Mouse (Mus musculus) neural tube, embryonic 13.5 days (tissue): ENCODE data around the gene Nacc1. TPM values are rescaled to one million over a fixed set of nuclear protein-coding genes. Genes with fewer than 3 reads are reported as not detected.

Experiments used
- ATAC-seq: fragments of 200-750 bp; cut with Nextera tagmentation; 2 replicates; pipeline ENCODE4 v1.8.0; 2017; ENCODE audit warnings: low read depth, mild to moderate bottlenecking, moderate TSS enrichment, moderate library complexity
- H3K27ac ChIP-seq: fragments of 300-500 bp; sonication (generic); replicated peaks from 2 replicates; pipeline ENCODE4 v1.5.1; 2015; ENCODE audit warnings: moderate library complexity, mild to moderate bottlenecking, inconsistent platforms
- H3K27me3 ChIP-seq: fragments of 300-500 bp; sonication (generic); 2 replicates; pipeline ENCODE4 v1.6.1; 2015; ENCODE audit warnings: mild to moderate bottlenecking, inconsistent platforms
- H3K36me3 ChIP-seq: fragments of 300-500 bp; sonication (generic); 2 replicates; pipeline ENCODE4 v1.6.1; 2015; ENCODE audit warnings: mild to moderate bottlenecking, inconsistent platforms
- H3K4me1 ChIP-seq: fragments of 300-500 bp; sonication (generic); replicated peaks from 2 replicates; pipeline ENCODE4 v1.6.1; 2015; ENCODE audit warnings: inconsistent platforms
- H3K4me2 ChIP-seq: fragments of 300-500 bp; sonication (generic); 2 replicates; pipeline ENCODE4 v1.6.1; 2015; ENCODE audit warnings: inconsistent platforms, mild to moderate bottlenecking, moderate library complexity
- H3K4me3 ChIP-seq: fragments of 300-500 bp; sonication (generic); 2 replicates; pipeline ENCODE4 v1.5.1; 2015; ENCODE audit warnings: mild to moderate bottlenecking, inconsistent platforms
- H3K9ac ChIP-seq: fragments of 300-500 bp; sonication (generic); 2 replicates; pipeline ENCODE4 v1.6.1; 2015; ENCODE audit warnings: moderate library complexity, mild to moderate bottlenecking, inconsistent platforms
- H3K9me3 ChIP-seq: fragments of 300-500 bp; sonication (generic); 2 replicates; pipeline ENCODE4 v1.6.1; 2016; ENCODE audit warnings: inconsistent platforms
- WGBS: fragments of 180-500 bp; shearing (Covaris S2); methylation state at CpG from one replicate; pipeline ENCODE4 v1.1.7; 2015; 5-methylcytosine and 5-hydroxymethylcytosine counted together
- polyA plus RNA-seq: library from polyadenylated mRNA; unstranded; fragments of >200 nt; fragmentation: Nextera tagmentation; extraction: Ambion mirVana; gene quantifications from 2 replicates; pipeline ENCODE4 v1.2.1, GENCODE M21; 2015

Nacc1 gene
- polyA plus RNA-seq, 1 experiment from 2014 or later = 15.1 TPM

DNA sequence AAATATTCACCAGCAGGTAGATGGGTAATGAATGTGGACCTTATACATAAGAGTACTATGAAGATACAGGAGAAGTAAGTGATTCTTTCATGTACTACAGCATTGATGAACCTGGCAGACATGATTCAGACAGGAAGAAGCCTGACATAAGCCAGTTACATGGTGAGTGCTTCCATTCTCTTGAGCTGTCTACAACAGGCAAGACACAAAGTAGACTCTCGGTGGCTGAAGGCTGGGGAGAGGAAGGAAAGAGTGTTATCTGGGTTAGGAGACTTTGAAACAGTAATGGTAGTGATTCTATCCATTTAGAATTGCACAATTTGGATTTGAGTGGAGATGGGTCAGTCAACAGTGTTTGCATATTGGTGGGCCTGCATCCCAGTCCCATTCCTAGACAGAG lies 28.7 kb downstream of the Nacc1 start:
- no peaks in the 10 kb centered on the region for H3K9me3 ChIP-seq
- no peak overlapping the region for H3K4me3 ChIP-seq
- H3K27ac ChIP-seq = 0 out of 2 replicates have a peak overlapping the region, but pooled peaks have one; percentile 94
- H3K4me2 ChIP-seq = peak overlapping the region; percentile 87; the same call in 1 of the 2 replicates
- H3K9ac ChIP-seq = no peak overlapping the region
- peaks cover 80% of the 10 kb centered on the region for H3K4me1 ChIP-seq
- no peaks in the 10 kb centered on the region for H3K36me3 ChIP-seq
- WGBS = 81% methylated on average over 1 of the region's 1 CpGs
- H3K27me3 ChIP-seq = no peaks in the 10 kb centered on the region
- ATAC-seq = no peak

DNA sequence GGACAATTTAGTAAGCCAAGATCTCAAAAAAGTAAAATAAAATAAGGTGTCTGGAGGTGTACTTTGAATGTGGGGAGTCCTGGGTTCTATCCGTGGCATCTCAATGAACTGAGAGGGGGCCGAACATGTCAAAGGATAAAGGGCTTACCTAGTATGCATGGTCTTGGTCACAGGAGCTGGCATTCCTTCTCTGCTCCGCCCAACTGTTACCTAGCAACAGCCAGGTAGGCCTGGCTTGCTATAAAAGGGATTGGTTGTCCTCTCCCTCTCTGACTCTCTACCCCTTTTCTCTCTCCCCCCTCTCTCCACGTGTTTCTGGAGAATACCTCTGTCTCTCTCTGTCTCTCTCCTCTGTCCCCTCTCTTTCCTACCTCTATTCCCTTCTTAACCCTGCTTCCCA lies 30.0 kb downstream of the Nacc1 start:
- H3K27me3 ChIP-seq = no peaks in the 10 kb centered on the region
- ATAC-seq = no peak
- H3K4me3 ChIP-seq = no peak overlapping the region
- H3K36me3 ChIP-seq = no peaks in the 10 kb centered on the region
- H3K9me3 ChIP-seq = no peaks in the 10 kb centered on the region
- peak overlapping the region; percentile 87; the same call in 1 of the 2 replicates for H3K27ac ChIP-seq
- peaks cover 80% of the 10 kb centered on the region for H3K4me1 ChIP-seq
- 55% methylated on average over 4 of the region's 4 CpGs for WGBS
- H3K4me2 ChIP-seq = no peak overlapping the region
- no peak overlapping the region for H3K9ac ChIP-seq

DNA sequence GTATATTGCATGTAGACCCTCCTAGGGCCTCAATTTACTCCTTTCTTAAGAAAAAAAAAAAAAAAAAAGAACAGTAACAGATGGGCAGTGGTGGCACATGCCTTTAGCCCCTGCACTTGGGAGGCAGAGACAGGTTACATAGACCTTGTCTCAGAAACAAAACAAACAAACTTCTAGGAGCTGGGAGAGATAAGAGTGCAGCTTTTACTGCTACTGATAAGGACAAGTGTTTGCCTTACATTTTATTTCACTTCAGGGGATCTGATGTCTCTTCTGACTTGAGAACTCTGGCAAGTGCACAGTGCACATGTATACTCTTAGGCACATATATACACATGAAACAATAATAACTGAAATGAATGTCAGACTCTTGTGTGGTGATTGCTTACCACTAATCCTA lies 30.5 kb downstream of the Nacc1 start:
- no peak for ATAC-seq
- H3K4me1 ChIP-seq = peaks cover 80% of the 10 kb centered on the region
- H3K9ac ChIP-seq = peak overlapping the region; percentile 67
- H3K36me3 ChIP-seq = no peaks in the 10 kb centered on the region
- H3K27me3 ChIP-seq = no peaks in the 10 kb centered on the region
- peak overlapping the region; percentile 34 for H3K4me3 ChIP-seq
- H3K9me3 ChIP-seq = no peaks in the 10 kb centered on the region
- peak overlapping the region; percentile 56 for H3K4me2 ChIP-seq
- H3K27ac ChIP-seq = peak overlapping the region; percentile 87

DNA sequence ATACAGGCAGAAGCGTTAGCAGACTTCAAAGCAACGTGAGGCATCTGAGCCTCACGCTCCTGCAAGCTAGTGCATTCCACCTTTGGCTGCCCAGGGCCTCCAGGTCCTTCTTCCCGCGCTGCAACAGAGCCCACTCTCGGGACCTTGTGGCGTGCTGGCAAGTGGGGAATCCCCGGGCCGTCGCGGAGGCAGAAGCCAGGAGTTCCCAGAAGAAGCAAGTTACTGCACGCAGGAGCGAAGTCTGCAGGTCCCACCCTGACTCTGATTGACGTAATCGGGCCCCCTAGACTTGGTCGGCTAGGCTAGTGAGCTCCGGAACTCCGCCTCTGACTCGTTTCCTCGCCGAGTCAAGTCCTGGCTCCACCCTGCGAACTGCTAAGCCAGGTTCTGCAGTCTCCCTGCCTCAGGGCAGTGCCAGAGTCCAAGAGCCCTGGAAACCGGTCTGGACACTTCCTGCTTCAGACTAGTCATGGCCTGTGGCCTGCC lies 31.0 kb downstream of the Nacc1 start:
- H3K9ac ChIP-seq = peak overlapping the region; percentile 67
- peak overlapping the region; percentile 87 for H3K27ac ChIP-seq
- H3K36me3 ChIP-seq = no peaks in the 10 kb centered on the region
- H3K9me3 ChIP-seq = no peaks in the 10 kb centered on the region
- H3K4me2 ChIP-seq = peak overlapping the region; percentile 56
- H3K27me3 ChIP-seq = no peaks in the 10 kb centered on the region
- H3K4me1 ChIP-seq = peaks cover 74% of the 10 kb centered on the region
- ATAC-seq = no peak
- WGBS = under 1% methylated on average over 23 of the region's 23 CpGs
- H3K4me3 ChIP-seq = peak overlapping the region; percentile 34

DNA sequence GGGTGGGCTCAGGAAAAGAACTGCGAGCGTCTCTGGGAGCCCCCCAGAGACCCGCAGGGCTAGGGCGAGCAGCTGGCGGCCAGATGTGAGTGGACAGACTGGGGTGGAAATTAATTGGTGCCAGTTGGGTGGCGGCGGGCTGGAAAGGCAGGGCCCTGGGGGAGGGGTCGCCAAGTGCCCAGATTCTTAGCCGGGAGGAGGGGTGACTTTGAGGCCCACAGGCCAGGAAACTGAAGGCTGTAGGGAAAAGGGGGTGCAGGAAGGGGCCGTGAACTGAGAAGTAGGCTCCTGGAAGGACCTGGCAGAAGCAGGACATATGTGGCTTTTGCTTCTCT lies 31.5 kb downstream of the Nacc1 start:
- Histone ChIP-seq H3K4me2 (peak overlapping the region; percentile 56), H3K27me3 (no peaks in the 10 kb centered on the region), H3K36me3 (no peaks in the 10 kb centered on the region), H3K9me3 (no peaks in the 10 kb centered on the region), H3K9ac (peak overlapping the region; percentile 67), H3K27ac (peak overlapping the region; percentile 87), H3K4me3 (peak overlapping the region; percentile 34), H3K4me1 (peaks cover 71% of the 10 kb centered on the region)
- WGBS = 3% methylated on average over 10 of the region's 10 CpGs
- peak; percentile 34; the same call in 1 of the 2 replicates for ATAC-seq

DNA sequence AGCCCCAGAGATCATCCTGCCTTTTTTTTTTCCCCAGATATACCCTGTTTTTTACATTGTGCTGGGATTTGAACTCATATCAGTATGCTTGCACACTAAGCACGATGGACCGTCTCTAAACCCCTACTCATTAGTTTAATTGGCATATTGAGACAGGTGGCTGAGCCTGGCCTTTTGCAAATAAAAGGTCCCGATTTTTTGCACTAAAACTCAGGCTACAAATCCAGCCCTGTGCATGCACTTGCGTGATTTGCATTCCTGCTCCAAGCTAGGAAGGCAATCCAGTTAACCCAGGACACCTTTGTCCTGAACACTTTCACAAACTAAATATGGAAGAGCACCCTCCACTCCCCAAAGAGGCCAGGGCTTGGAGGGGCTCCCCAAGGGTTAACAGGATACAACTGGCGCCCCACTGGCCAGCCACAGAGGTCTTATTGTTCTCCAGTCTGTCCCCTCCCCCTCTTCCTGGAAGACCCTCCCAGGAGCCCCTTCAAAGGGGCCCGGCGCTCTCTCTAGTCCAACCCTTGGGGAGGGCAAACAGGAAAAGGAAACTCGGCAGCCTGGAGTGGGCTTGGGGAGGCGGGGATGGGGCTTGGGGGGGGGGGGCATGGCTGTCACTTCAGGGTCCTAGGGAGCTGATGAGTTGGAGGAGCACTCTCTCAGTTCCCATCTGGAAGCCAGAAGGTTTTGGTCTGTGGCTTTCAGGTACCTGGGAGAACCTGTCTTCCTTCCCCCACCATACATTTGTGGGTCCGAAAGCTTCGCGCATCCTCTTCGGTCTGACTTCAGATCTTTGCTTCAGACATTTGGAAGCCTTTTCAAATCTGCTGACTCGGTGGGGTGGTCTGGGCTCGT lies 32.1 kb downstream of the Nacc1 start:
- WGBS = 1% methylated on average over 15 of the region's 15 CpGs
- peak; percentile 82 for ATAC-seq

DNA sequence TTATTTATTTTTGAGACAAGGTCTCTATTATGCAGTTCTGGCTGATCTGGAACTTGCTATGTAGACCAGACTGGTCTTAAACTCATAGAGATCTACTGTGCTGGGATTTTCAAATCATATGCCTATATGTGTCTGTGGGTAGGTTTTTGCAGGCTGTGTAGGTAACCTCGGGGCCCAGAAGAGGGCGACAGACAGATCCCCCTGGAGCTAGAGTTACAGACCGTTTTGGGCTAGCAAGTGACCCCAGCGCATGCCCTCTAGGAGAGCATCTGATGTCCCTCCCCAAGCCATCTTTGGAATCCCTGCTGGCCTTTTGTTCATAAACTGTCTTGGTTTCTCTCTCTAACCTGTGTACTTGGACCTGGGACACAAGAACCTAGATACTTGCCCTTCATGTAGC lies 33.1 kb downstream of the Nacc1 start:
- Histone ChIP-seq H3K9ac (no peak overlapping the region), H3K4me2 (no peak overlapping the region), H3K4me1 (peaks cover 67% of the 10 kb centered on the region), H3K27ac (peak overlapping the region; percentile 87), H3K36me3 (no peaks in the 10 kb centered on the region), H3K4me3 (no peak overlapping the region), H3K27me3 (no peaks in the 10 kb centered on the region), H3K9me3 (no peaks in the 10 kb centered on the region)
- 49% methylated on average over 4 of the region's 4 CpGs for WGBS
- ATAC-seq = no peak

More for the DNA sequence above, 32.1 kb downstream of the Nacc1 start:
- Histone ChIP-seq H3K4me3 (peak overlapping the region; percentile 34), H3K27me3 (no peaks in the 10 kb centered on the region), H3K4me1 (peaks cover 71% of the 10 kb centered on the region), H3K9me3 (no peaks in the 10 kb centered on the region), H3K4me2 (peak overlapping the region; percentile 56), H3K36me3 (no peaks in the 10 kb centered on the region), H3K27ac (peak overlapping the region; percentile 87), H3K9ac (peak overlapping the region; percentile 67)

DNA sequence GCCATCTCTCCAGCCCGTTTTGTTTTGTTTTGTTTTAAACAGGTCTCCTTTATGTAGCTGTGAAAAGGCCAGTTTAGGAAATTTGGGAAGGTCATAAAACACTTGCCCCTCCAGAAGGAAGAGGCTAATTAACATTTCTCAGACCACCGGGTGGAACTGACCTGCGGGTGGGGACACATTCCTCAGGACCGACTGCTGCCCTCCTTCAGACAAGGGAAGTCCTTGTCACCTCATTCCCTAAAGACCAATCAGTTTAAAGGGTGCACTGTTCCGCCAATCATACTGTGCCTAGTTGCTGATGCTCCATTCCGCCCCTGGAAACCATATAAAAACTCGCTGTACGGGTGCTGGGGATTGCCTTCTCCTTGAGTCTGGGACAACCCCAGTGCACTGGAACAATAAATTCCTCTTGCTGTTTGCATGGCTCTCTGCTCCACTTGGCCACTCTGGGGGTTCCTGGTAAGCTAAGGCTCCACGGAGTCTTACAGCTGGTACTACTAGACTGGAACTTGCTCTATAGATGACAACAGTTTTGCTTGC lies 34.5 kb downstream of the Nacc1 start:
- H3K4me3 ChIP-seq = no peak overlapping the region
- ATAC-seq = no peak
- no peaks in the 10 kb centered on the region for H3K36me3 ChIP-seq
- H3K9ac ChIP-seq = no peak overlapping the region
- 0 out of 2 replicates have a peak overlapping the region, but pooled peaks have one; percentile 9 for H3K4me2 ChIP-seq
- no peaks in the 10 kb centered on the region for H3K9me3 ChIP-seq
- whole genome bisulfite sequencing = 36% methylated on average over 9 of the region's 9 CpGs
- peaks cover 57% of the 10 kb centered on the region for H3K4me1 ChIP-seq
- H3K27ac ChIP-seq = peak overlapping the region; percentile 40; the same call in 1 of the 2 replicates
- H3K27me3 ChIP-seq = no peaks in the 10 kb centered on the region

DNA sequence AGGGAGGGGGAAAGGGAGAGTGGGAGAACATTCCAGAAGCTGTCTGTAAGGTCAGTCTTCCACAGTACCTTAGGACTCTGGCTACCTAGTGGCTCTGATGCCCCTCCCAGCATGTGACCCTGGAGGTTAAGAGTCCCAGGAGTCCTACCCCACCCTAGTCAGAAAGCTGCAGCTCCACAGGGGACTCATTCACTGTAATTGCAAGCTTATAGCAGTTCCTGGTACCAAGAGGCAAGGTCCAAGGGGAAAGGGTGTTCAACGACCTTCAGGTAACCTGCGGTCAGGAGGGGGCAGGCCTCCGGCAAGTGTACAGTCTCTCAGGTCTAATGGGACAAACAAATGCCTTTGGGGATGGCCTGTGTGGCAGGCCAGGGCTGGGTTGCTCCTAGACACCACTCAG lies 37.4 kb downstream of the Nacc1 start:
- 30% methylated on average over 3 of the region's 3 CpGs for WGBS
- Histone ChIP-seq H3K9me3 (no peaks in the 10 kb centered on the region), H3K4me2 (no peak overlapping the region), H3K27ac (peak overlapping the region; percentile 57), H3K36me3 (no peaks in the 10 kb centered on the region), H3K4me3 (no peak overlapping the region), H3K9ac (peak overlapping the region; percentile 34; the same call in 1 of the 2 replicates), H3K27me3 (no peaks in the 10 kb centered on the region), H3K4me1 (peaks cover 37% of the 10 kb centered on the region)
- no peak for ATAC-seq

DNA sequence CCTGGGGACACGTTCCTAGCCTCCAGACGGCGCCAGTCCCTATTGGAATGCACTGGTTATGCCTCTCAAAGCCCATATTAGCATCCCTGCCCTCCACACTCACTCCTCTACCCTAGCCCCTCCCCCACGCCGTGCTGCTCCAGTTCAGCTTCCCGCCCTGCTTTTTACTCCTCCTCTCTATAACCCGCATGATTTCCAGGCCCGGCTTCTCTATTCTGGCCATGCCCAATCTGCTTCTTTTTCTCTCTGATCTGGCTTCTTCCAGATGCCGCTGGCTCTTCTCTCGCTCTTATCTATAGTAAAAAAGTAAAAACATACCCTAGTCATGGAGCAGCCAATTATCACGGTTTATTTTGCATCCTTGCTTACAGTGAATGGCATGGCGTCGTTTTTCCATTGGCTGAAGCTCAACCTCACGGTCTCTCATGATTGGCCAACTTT lies 40.2 kb downstream of the Nacc1 start:
- H3K36me3 ChIP-seq = no peaks in the 10 kb centered on the region
- peak overlapping the region; percentile 54 for H3K4me2 ChIP-seq
- H3K9ac ChIP-seq = peak overlapping the region; percentile 57
- peak overlapping the region; percentile 29 for H3K4me3 ChIP-seq
- 0 out of 2 replicates have a peak, but pooled peaks have one; percentile 49 for ATAC-seq
- H3K27me3 ChIP-seq = no peaks in the 10 kb centered on the region
- no peaks in the 10 kb centered on the region for H3K9me3 ChIP-seq
- H3K27ac ChIP-seq = 0 out of 2 replicates have a peak overlapping the region, but pooled peaks have one; percentile 18
- WGBS = 3% methylated on average over 14 of the region's 14 CpGs
- peaks cover 23% of the 10 kb centered on the region for H3K4me1 ChIP-seq

DNA sequence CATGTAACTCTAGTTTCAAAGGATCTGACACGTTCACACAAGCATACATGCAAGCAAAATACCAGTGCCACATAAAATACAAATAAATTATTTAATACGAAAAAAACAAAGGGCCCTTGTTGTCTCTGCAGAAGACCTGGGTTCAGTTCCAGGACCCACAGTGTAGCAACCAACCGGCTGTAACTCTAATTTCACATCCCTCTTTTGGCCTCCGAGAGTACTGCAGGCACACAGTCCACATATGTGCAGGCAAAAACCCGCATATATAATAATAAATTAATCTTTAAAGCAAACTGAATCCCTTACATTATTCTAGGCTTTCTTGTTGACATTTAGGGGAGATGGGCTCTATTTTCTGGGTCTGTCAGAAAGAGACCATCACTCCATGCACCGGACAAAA lies 40.9 kb downstream of the Nacc1 start:
- H3K36me3 ChIP-seq = no peaks in the 10 kb centered on the region
- WGBS = 57% methylated on average over 6 of the region's 6 CpGs
- H3K9me3 ChIP-seq = no peaks in the 10 kb centered on the region
- H3K27ac ChIP-seq = 0 out of 2 replicates have a peak overlapping the region, but pooled peaks have one; percentile 23
- H3K4me3 ChIP-seq = no peak overlapping the region
- ATAC-seq = no peak
- peaks cover 23% of the 10 kb centered on the region for H3K4me1 ChIP-seq
- H3K27me3 ChIP-seq = no peaks in the 10 kb centered on the region
- peak overlapping the region; percentile 54 for H3K4me2 ChIP-seq
- no peak overlapping the region for H3K9ac ChIP-seq

DNA sequence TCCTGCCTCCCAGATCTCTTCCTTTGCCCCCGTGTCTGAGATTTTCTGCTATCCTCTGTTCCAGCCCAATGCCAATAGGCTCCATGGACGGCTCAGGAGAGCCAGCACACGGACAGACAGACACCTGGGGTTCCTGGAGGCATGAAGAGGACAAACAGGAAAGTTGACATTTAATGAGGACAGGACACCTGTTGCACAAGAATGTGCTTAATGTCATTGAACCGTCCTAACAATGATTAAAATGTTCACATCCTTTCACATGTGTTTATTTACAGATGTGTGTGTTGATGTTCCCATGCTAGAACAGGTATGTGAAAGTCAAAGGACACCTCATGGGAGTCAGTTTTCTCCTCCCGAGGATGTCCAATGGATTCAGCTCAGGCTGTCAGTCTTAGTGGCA lies 44.6 kb downstream of the Nacc1 start:
- no peak overlapping the region for H3K27ac ChIP-seq
- H3K4me2 ChIP-seq = no peak overlapping the region
- peaks cover 20% of the 10 kb centered on the region for H3K4me1 ChIP-seq
- no peak overlapping the region for H3K4me3 ChIP-seq
- H3K27me3 ChIP-seq = no peaks in the 10 kb centered on the region
- ATAC-seq = no peak
- H3K9me3 ChIP-seq = no peaks in the 10 kb centered on the region
- 79% methylated on average over 5 of the region's 5 CpGs for WGBS
- no peak overlapping the region for H3K9ac ChIP-seq
- no peaks in the 10 kb centered on the region for H3K36me3 ChIP-seq
